In genomic region chr13:99355861-99356260, GRCm38 (mm10) we compare ENCODE assay signal across 15 mouse cellular contexts.
"Had no signal": no experiment of that assay in that cellular context is flagged by ENCODE, and none has a peak within 500 bp of the region (broad histone marks: within the 10 kb centered on the region; RNA-seq: fewer than 3 reads in every experiment).

No protein-coding gene starts in this region.

- DNase-seq: kidney, postnatal 25 days; layer of hippocampus, adult 9-11 months; layer of hippocampus, postnatal 36 days; lung, postnatal 14 days; right cerebral cortex, postnatal 4 days; spleen, adult 18-20 months; thymus, adult 18-20 months; thymus, postnatal 14 days had no signal

- H3K9me3 ChIP-seq: limb, embryonic 15.5 days; liver, embryonic 12.5 days; midbrain, embryonic 10.5 days; neural tube, embryonic 15.5 days had no signal

- H3K4me2 ChIP-seq: limb, embryonic 15.5 days; liver, embryonic 12.5 days; lung, embryonic 14.5 days; neural tube, embryonic 15.5 days had no signal

- H3K9ac ChIP-seq: limb, embryonic 15.5 days; liver, embryonic 12.5 days; lung, embryonic 14.5 days; neural tube, embryonic 15.5 days had no signal

- ATAC-seq: liver, embryonic 12.5 days had no signal

- H3K27ac ChIP-seq: limb, embryonic 15.5 days; liver, embryonic 12.5 days; macrophage; neural tube, embryonic 15.5 days had no signal

- H3K27me3 ChIP-seq: limb, embryonic 15.5 days; liver, embryonic 12.5 days; neural tube, embryonic 15.5 days had no signal

- H3K4me3 ChIP-seq: limb, embryonic 15.5 days; liver, embryonic 12.5 days; midbrain, embryonic 10.5 days; myocyte; neural tube, embryonic 15.5 days had no signal
